Mouse (Mus musculus): ENCODE measurements around the gene 4930404H24Rik.

GRCm38 (mm10) chr2:153458022-153458441 lies 34.6 kb upstream of the 4930404H24Rik start:
- TF ChIP-seq POLR2A (IDR thresholded peaks at IDR 0.05; ENCODE audit: control insufficient read depth, low read depth, low read length) (no peak), CTCF (IDR thresholded peaks at IDR 0.05; ENCODE audit: control insufficient read depth, insufficient read depth, insufficient replicate concordance, low read depth, low read length) (no peak)

All from testis, adult 2 months (tissue).